Mouse (Mus musculus): Measurements from ENCODE around the gene Fgfr2.

Fgfr2 gene

DNA sequence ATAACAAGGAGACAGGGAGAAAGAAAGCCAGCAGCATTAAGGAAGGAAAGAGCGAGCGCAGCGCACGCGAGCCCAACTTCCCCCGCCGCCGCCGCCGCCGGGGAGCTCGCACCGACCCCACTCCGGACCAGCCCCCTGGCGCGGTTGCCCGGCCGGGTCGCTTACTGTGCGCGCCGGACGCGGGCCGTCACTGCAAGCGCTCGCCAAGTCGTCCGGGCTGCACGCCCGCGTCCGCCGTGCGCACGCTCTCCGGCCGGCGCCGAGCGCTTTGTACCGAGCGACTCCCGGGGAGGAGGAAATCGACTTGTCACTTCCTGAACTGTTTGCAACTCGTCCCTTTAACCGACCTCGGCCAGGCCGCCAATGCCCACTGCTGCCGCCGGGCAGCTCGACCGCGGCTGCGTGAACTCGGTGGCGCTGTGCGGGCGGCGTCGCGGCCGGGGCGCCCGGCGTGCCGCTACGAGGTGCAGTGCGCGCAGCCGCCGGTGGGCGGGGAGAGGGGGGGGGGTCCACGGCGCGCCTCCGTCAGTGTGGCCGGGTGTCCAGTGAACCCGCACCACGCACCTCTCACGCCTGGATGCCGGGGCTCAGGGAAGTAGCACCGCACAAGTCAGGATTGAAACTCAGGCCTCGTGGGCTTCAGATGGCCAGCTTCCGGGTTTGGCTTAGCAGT, 309.6 kb downstream of the Fgfr2 start, which contains the start of gene Fam53b:
Gene Fam53b (minus strand): TSS at position 471 of the 673 bp plus-strand sequence.
- peak; percentile 76 for DNase-seq

GRCm38 (mm10) chr7:132812619-132813415, 310.3 kb downstream of the Fgfr2 start:
- peak; percentile 42 for DNase-seq

- DNase-seq: no peak
Observed at GRCm38 (mm10) chr7:132811716-132812618, 311.2 kb downstream of the Fgfr2 start.

DNA sequence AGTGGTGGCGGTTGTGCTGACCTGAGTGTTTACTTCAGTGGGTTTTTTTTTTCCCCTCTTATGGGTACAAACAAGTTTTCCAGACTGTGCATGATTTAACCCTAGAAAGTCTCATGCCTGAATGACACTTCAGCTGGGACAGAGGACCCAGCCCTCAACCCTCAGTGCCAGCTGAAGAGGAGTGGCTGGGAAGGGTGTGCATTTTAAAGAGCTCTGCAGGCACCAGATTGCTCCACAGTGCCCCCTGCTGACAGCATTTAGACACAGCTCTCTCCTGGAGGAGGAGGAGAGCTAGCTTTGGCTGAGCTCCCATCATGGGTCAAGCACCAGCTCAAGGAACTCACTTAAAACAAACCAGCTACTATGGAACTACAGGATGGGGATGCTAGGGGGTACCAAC, 312.3 kb downstream of the Fgfr2 start:
- peak; percentile 89 for DNase-seq

DNA sequence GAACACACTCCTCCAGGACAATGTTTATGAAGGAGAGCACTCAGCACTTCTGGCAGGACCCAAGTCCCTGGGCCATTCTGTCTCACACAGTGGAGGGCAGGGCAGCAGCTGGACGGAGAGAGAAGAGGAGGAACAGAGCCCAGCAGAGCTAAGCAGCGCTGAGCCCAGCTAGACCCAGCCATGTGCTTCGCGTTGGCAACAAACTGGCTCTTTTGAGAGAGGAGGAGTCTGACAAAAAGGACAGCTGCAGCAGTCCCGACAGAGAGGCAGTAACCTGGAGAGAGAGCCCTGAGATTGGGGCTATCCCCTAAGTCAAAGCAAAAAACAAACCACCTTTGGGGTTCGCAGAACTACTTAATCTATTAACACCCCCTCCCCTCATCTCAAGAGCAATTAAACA, 312.8 kb downstream of the Fgfr2 start:
- peak; percentile 57 for DNase-seq

GRCm38 (mm10) chr7:132809721-132810120, 313.4 kb downstream of the Fgfr2 start:
- DNase-seq: no peak

- peak; percentile 36 for DNase-seq
Observed at GRCm38 (mm10) chr7:132808841-132809682, 314.1 kb downstream of the Fgfr2 start.

DNA sequence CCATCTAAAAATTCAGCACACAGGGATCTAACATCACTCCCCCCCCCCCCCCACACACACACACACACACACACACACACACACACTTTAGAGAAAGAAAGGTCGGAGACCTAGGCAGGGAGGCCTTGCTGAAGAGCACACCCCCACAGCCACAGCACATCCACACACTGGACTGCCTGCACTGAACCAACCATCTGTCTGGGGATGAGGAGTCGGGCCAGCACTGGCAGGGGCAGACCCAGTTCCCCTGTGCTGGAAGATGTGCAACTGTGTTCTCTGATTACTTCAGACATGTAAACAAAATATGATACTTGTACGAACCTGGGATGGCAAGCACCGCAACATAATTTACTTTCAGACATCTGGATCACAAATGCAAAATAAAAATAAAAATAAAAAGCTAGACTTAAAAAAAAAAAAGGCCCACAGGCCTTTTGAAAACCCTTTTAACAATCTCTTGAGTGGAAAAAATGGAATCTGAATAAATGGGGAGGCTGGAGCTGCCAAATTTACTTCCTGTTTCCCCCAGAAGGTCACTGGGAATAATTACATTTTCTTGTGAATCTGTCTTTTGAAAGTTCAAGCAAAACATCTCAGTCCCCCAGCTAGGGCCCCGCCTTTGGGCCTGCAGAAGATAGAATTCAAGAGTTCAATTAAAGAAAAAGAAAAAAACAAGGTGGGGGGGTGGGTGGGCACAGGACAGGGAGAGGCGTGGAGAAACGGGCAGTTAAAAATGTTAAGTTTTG, 314.9 kb downstream of the Fgfr2 start:
- DNase-seq: no peak

DNA sequence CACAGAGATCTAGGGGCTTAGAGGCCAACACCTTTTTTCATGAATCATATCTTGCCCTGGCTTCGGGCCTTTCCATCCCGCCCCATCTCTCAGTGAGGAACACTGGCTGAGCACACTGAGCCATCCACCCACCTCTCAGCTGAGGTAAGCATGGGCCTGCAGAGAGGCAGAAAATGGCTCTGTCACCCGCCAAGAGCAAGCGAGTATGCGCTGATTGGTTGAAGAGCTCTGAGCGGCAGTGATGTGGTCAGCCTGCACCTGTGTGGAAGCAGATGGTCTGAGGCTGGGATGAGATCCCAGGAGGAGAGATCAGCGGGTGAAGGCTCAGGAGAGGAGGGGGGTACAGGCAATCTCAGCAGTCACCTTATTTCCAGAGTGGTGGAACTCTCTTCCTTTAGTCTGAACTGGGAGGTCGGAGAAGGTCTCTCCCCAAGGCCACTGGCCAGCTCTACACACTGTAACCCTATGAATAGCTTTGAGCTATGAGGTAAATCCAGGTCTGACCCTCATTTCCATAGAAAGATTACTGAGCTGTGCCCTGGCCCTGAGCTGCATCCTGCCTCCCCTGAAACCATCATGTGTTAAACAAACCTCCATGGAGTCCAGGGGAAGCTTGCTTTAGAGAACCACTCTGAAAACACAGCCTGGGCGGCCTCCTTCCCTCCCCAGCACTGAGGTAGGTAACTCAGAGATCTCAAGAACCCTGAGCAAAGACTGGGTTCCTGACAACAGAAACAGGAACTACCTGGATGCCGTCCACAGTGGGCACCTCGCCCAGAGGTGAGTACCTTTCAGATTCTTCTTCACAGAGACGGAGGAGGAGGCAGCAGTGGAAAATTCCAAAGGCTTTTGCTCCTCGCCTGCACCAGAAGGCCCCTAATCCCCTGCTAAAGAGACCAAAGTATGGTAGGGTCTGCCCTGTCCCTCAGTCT, 316.0 kb downstream of the Fgfr2 start:
- peak; percentile 81 for DNase-seq

DNA sequence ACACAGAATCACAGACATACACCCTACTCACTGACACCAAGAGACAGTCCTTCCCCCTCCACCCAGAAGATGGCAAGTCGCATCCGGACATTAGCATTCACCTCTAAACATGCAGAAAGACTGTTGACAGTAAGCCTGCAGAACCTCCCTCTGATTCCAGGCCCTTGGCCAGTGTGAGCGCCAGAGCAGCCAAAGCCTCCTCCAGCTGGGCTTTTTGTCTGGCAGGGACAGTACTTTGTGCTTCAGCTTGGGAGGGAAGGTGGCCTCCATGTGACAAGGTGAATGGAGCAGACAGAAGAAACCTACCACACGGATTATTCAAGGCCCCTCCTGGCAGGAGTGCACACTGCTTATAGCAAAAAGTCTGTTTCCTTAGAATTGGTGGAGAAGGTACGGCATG, 316.9 kb downstream of the Fgfr2 start:
- no peak for DNase-seq

DNA sequence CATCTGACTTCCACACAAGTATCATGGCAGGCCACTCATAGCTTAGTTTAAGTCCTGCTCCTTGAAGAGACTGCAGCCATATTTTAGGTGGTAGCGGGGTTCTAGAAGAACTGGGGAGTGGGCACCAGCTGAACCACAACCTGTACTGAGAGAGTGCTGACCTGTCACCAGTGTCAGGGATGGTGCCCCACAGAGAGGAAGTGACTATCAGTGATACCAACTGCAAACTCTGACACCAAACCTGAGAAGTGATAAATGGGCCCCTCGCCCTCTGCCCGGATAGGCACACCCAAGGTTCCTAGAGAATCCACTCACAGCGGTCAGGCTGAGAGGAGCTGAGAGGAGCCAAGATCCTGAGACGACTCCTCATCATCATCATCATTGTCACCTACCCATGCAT, 318.2 kb downstream of the Fgfr2 start:
- DNase-seq: no peak

GRCm38 (mm10) chr7:132804461-132804860, 318.7 kb downstream of the Fgfr2 start:
- no peak for DNase-seq

DNA sequence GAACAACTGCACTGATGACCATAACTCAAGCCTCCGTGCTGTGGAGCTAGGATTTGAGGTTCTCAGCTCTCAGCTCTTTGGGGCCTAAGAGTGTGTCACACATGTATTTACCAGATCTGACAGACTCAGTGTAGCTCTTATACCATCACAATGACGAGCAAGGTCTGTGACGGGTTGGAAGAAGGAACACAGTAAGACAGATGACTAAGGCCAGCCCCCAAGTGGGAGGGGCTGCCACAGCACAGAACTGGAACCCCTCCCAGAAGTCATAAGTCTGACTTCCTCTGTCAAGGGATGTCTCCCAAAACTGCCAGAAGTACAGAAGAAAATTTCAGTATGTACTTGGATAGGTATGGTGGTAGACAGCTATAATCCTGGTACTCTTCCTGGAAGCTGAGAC, 319.2 kb downstream of the Fgfr2 start:
- peak; percentile 26 for DNase-seq

- peak; percentile 11 for DNase-seq
Observed at GRCm38 (mm10) chr7:132803336-132803735, 319.8 kb downstream of the Fgfr2 start.

DNA sequence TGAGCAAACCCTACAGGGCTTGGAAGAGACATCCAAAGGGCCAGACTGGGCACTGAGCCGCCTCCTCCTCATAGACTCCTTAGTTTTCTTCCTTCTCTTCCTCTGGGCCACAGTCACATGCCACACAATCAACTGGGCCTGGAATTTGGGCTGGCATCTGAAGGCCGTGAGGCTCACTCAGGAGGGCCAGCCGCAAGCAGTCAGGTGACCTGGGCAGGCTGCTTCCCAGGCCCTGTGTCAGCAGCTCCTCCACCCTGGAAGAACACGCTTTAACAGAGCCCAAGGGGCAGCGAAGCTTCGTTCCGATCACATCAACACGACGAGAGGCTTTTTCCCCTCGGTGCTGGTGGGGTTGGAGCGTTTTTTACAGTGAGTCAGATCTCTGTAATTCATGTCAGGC, 320.5 kb downstream of the Fgfr2 start:
- peak; percentile 65 for DNase-seq

DNA sequence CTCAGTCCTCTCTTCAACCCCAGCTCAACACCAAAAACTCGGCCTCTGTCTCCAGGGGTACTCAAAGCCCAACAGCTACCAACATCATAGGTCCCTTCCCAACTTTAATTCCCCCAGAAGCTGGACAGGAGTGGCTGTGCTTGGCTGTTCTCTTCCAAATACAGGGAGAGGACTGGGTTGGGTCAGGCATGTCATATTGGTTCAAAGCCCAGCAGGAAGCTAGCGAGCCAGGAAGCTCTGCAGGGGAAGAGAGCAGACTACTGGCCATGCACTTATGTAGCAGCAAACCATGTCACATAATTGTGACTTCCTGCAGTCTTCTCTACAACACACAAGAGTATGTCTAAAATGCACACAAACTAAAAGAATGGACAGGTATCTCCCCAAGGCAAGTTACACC, 321.1 kb downstream of the Fgfr2 start:
- peak; percentile 30 for DNase-seq

- peak; percentile 19 for DNase-seq
Observed at GRCm38 (mm10) chr7:132801509-132801908, 321.6 kb downstream of the Fgfr2 start.

- peak; percentile 78 for DNase-seq
Observed at GRCm38 (mm10) chr7:132800868-132801267, 322.3 kb downstream of the Fgfr2 start.

DNA sequence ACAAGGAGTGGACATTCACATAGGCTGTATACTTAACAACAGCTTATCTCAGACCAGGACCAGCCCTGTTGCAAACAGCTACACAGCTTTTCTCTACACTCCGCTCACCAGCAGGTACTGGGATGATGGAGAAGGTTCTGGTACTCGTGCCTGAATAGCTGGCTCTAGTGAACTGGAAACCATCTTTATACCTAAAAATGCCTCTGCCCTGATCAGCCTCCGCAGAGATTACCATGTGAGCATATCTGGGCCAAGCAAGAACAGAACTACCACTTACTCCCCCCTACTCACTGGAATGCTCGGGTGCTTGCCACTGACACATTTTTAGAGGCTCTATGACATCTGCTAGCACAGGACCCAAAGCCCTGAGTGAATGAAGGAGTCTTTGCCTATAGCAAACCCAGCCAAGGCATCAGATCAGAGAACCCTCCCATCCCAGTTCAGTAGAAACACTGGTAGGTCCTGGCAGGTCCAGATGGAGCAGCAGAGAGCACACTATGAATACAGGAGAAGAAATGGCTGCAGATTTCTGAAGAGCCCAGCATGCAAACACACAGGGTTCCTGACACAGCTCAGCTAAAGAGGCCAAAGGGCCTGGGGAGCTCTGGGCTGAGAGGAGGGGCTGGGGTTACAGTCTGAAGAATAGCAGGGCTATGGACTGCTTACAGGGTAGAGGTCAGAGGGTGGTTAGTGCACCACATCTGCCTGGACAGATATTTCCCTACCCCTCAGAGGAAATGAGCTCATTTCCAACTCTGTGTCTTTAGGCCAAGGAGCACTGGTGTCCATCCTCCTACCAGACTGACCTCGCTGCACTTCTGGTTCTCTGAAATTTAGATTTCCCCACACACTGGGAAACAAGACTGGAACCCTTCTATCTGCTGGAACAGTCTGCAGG, 323.8 kb downstream of the Fgfr2 start:
- peak; percentile 33 for DNase-seq

Measured in kidney, adult 11 months (tissue).